Mouse (Mus musculus): ENCODE measurements around the gene Iqgap2. TPM values are rescaled to one million over a fixed set of nuclear protein-coding genes. Genes with fewer than 3 reads are reported as not detected.

Gene Iqgap2
- total and polyA plus RNA-seq, 3 experiments: 0.27 to 0.32 TPM; not detected in 1

DNA sequence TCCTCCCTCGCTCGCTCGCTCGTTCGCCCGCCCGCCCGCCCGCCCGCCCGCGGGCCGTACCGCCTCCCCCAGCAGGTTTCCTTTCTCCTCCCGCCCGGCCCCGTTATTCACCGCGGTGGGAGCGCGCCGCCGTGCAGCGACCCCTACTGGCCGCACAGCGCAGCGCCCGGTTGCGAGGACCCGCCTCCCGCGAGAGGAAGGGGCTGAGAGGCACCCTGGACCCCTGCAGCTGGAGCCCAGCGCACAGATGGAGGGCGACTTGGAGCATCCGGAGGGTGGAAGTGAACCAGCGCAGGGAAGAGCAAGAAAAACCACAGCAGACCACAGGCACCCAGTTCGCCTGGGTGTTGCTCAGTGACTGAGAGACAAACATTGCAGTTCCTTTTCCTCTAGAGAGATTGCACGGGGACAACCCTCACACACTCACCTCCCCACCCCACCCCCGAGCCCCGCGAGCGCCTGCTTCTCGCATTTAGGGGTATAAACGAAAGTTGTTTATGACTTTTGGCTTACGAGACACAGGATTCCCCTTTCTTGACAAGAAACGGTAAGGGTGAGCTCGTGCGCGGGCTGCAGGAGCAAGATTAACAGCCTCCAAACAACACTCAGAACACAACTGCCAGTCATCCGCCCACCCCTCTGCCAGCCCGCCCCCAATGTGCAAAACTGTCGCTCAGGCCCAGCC, 346 bp upstream of the Iqgap2 start:
- Histone ChIP-seq H3K79me2 (ENCODE audit: control insufficient read depth, insufficient read depth, low read length, poor library complexity) (no peaks in the 10 kb centered on the region), H3K9me3 (replicated peaks; ENCODE audit: insufficient read depth, low read length) (no peaks in the 10 kb centered on the region), H3K9ac (ENCODE audit: control insufficient read depth, low read depth, low read length, poor library complexity, severe bottlenecking) (no peak overlapping the region), H3K4me1 (ENCODE audit: control insufficient read depth in 1 of 2, insufficient read depth in 2 of 2, low read length in 2 of 2) (no peaks in the 10 kb centered on the region), H3K27me3 (ENCODE audit: control insufficient read depth in 1 of 2, insufficient read depth in 2 of 2, low read length in 2 of 2) (no peaks in the 10 kb centered on the region; a peak in 1 of 4 replicates), H3K36me3 (ENCODE audit: control insufficient read depth in 1 of 2, insufficient read depth in 2 of 2, low read length in 2 of 2) (no peaks in the 10 kb centered on the region), H3K27ac (ENCODE audit: control insufficient read depth, low read depth, low read length) (no peak overlapping the region), H3K4me3 (ENCODE audit: control insufficient read depth in 1 of 2, insufficient read depth in 1 of 2, low read depth in 2 of 2, low read length in 2 of 2) (no peak overlapping the region)
- TF ChIP-seq EP300 (IDR thresholded peaks at IDR 0.05; ENCODE audit: low read depth in 1 of 2, low read length in 2 of 2) (no peak), MYB (IDR thresholded peaks at IDR 0.05; ENCODE audit: low read depth, low read length) (no peak), RAD21 (IDR thresholded peaks at IDR 0.05; ENCODE audit: low read depth, low read length) (no peak), BHLHE40 (IDR thresholded peaks at IDR 0.05; ENCODE audit: borderline replicate concordance, low read depth, low read length) (no peak), POLR2A (IDR thresholded peaks at IDR 0.05; ENCODE audit: control insufficient read depth in 1 of 2, insufficient read depth in 1 of 2, low read depth in 1 of 2, low read length in 2 of 2, poor library complexity in 1 of 2) (no peak), MEF2A (IDR thresholded peaks at IDR 0.05; ENCODE audit: extremely low read depth, insufficient replicate concordance, low read depth, low read length, poor library complexity, severe bottlenecking) (no peak), NELFE (IDR thresholded peaks at IDR 0.05; ENCODE audit: low read depth, low read length) (no peak), JUND (IDR thresholded peaks at IDR 0.05; ENCODE audit: low read depth, low read length) (no peak), MAFK (IDR thresholded peaks at IDR 0.05; ENCODE audit: borderline replicate concordance, low read depth, low read length) (no peak), ELF1 (IDR thresholded peaks at IDR 0.05; ENCODE audit: low read depth, low read length) (no peak), GABPA (IDR thresholded peaks at IDR 0.05; ENCODE audit: low read depth, low read length) (no peak)
- DNase-seq (ENCODE audit: low read depth, low spot score): no peak

DNA sequence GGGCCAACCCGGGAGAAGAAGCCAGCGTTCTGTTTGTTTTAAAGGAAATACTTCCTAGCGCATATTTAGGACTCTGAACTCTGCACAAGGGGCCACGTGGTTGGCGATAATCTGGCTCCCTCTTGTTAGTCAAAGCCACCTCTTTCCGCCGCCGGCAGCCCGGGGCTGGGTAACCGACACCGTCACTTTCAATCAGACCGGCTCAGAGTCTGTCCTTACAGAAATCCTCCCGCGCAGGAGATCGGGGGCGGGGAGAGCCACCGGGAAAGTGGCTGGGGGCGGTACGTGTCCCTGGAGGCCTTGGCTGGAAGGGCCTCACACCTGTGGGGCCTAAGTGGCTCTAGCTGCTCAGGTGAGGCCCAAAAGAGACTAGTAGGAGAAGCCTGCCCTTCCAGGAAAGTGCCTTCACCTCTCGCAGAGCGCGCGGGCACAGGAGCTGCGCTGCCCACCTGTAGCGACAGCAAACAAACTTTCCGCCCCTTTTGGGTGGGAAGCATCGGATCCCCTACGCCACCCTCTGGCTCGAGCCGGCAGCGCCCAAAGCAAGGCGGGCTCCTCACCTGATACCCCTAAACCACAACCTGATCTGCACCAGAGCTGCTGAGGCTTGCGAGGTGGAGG, 761 bp downstream of the Iqgap2 start:
- Histone ChIP-seq H3K4me3 (ENCODE audit: control insufficient read depth in 1 of 2, insufficient read depth in 1 of 2, low read depth in 2 of 2, low read length in 2 of 2) (no peak overlapping the region), H3K9ac (ENCODE audit: control insufficient read depth, low read depth, low read length, poor library complexity, severe bottlenecking) (no peak overlapping the region), H3K9me3 (replicated peaks; ENCODE audit: insufficient read depth, low read length) (no peaks in the 10 kb centered on the region)

More for the DNA sequence above, 761 bp downstream of the Iqgap2 start:
- no peak for DNase-seq (ENCODE audit: low read depth, low spot score)
- H3K27ac ChIP-seq (ENCODE audit: control insufficient read depth, low read depth, low read length): no peak overlapping the region
- no peaks in the 10 kb centered on the region for H3K36me3 ChIP-seq (ENCODE audit: control insufficient read depth in 1 of 2, insufficient read depth in 2 of 2, low read length in 2 of 2)
- TF ChIP-seq USF2 (IDR thresholded peaks at IDR 0.05; ENCODE audit: borderline replicate concordance in 1 of 2, insufficient read depth in 1 of 2, low read depth in 1 of 2, low read length in 2 of 2): no peak
- TF ChIP-seq ZKSCAN1 (IDR thresholded peaks at IDR 0.05; ENCODE audit: low read depth, low read length): no peak
- TF ChIP-seq ZMIZ1 (IDR thresholded peaks at IDR 0.05; ENCODE audit: low read depth, low read length): no peak
- TF ChIP-seq MYC (IDR thresholded peaks at IDR 0.05; ENCODE audit: low read depth, low read length): no peak
- TF ChIP-seq UBTF (IDR thresholded peaks at IDR 0.05; ENCODE audit: borderline replicate concordance, insufficient read depth, low read depth, low read length): no peak
- TF ChIP-seq EP300 (IDR thresholded peaks at IDR 0.05; ENCODE audit: low read depth in 1 of 2, low read length in 2 of 2): no peak
- no peak for TF ChIP-seq ZC3H11A (IDR thresholded peaks at IDR 0.05; ENCODE audit: low read depth, low read length)
- TF ChIP-seq E2F4 (IDR thresholded peaks at IDR 0.05; ENCODE audit: borderline replicate concordance, low read depth, low read length): no peak
- no peak for TF ChIP-seq CHD1 (IDR thresholded peaks at IDR 0.05; ENCODE audit: low read depth, low read length)
- no peak for TF ChIP-seq NELFE (IDR thresholded peaks at IDR 0.05; ENCODE audit: low read depth, low read length)
- TF ChIP-seq BHLHE40 (IDR thresholded peaks at IDR 0.05; ENCODE audit: borderline replicate concordance, low read depth, low read length): no peak
- H3K4me1 ChIP-seq (ENCODE audit: control insufficient read depth in 1 of 2, insufficient read depth in 2 of 2, low read length in 2 of 2): no peaks in the 10 kb centered on the region
- H3K27me3 ChIP-seq (ENCODE audit: control insufficient read depth in 1 of 2, insufficient read depth in 2 of 2, low read length in 2 of 2): no peaks in the 10 kb centered on the region; a peak in 1 of 4 replicates
- no peaks in the 10 kb centered on the region for H3K79me2 ChIP-seq (ENCODE audit: control insufficient read depth, insufficient read depth, low read length, poor library complexity)
